Mouse (Mus musculus): ENCODE measurements around the gene Fndc5. TPM values are rescaled to one million over a fixed set of nuclear protein-coding genes. Genes with fewer than 3 reads are reported as not detected.

Fndc5 gene
- polyA plus RNA-seq, 1 experiment from 2014 or later: 5.9 TPM

DNA sequence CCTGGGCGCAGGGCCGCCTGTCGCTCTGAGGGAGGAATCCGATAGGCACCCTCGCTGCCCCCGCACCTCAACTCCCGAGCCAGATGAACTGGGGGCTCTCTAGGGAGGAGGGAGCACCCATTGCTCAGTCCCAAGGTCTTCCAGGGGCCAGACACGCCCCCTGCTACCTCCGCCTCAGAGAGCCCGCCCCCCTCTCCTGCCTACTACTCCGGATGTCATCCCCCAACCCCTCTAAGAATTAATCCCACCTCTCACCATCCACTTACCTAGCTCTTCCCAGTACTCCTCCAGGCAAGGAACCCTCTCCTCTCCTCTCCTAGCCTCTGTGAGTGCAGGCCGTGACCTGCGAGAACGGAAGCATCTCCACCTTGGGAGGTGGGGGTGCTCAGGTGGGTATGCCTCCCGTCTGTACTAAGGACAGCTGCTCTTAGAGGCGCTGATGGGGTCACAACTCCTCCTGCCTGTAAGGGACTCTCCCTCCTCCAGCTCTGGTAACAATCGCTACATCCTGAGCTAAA is 15.2 kb upstream of the Fndc5 start, which contains the start of gene Hpca:
TSS of gene Hpca (minus strand) at position 468 of the 518 bp plus-strand sequence.
- no peak for TF ChIP-seq CTCF (IDR thresholded peaks at IDR 0.05; ENCODE audit: low read depth)
- under 1% methylated on average over 17 of the region's 17 CpGs for WGBS
- Histone ChIP-seq H3K9me3 (replicated peaks; ENCODE audit: low read length) (no peaks in the 10 kb centered on the region), H3K9ac (ENCODE audit: low read depth, low read length) (no peak within 1 kb of the TSS), H3K36me3 (ENCODE audit: insufficient read depth, low read length) (no peaks in the 10 kb centered on the region), H3K4me3 (replicated peaks; ENCODE audit: low read depth, low read length) (peak within 1 kb of the TSS; percentile 34), H3K4me1 (replicated peaks; ENCODE audit: insufficient read depth, low read length) (peaks cover 10% of the 10 kb centered on the region; the same call in 1 of the 2 replicates), H3K4me2 (ENCODE audit: low read length) (peak within 1 kb of the TSS; percentile 75), H3K27me3 (ENCODE audit: insufficient read depth, low read length) (peaks cover 7% of the 10 kb centered on the region), H3K27ac (no peak within 1 kb of the TSS)
- DNase-seq (ENCODE audit: low spot score) (no peak), ATAC-seq (replicated peaks; ENCODE audit: low FRiP score, low read depth) (no peak; the same call in 1 of the 2 replicates)

DNA sequence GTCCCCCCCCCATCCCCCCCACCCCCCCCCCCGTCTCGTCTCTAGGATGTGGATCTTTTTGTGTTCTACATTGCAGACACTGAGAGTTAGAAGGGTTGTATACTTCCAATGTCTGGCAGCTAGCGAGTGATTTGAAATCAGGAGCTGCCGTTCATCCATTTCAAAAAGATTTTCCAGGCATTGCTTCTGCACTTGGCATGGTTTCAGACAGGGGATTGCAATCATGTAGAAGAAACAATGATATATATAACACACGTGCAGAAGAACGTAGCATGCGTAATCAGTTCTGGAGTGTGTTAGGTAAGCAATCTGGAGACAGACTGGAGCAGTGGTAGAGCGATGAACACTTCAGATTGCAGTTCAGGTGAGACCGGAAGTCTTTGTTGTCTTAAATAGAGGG is 14.7 kb upstream of the Fndc5 start:
- Histone ChIP-seq H3K4me3 (replicated peaks; ENCODE audit: low read depth, low read length) (no peak overlapping the region), H3K9ac (ENCODE audit: low read depth, low read length) (no peak overlapping the region), H3K9me3 (replicated peaks; ENCODE audit: low read length) (no peaks in the 10 kb centered on the region), H3K27ac (no peak overlapping the region), H3K36me3 (ENCODE audit: insufficient read depth, low read length) (no peaks in the 10 kb centered on the region), H3K4me2 (ENCODE audit: low read length) (no peak overlapping the region), H3K27me3 (ENCODE audit: insufficient read depth, low read length) (peaks cover 7% of the 10 kb centered on the region), H3K4me1 (replicated peaks; ENCODE audit: insufficient read depth, low read length) (peaks cover 10% of the 10 kb centered on the region; the same call in 1 of the 2 replicates)
- no peak for DNase-seq (ENCODE audit: low spot score)
- ATAC-seq (replicated peaks; ENCODE audit: low FRiP score, low read depth): no peak
- no peak for TF ChIP-seq CTCF (IDR thresholded peaks at IDR 0.05; ENCODE audit: low read depth)
- WGBS: 30% methylated on average over 9 of the region's 9 CpGs

DNA sequence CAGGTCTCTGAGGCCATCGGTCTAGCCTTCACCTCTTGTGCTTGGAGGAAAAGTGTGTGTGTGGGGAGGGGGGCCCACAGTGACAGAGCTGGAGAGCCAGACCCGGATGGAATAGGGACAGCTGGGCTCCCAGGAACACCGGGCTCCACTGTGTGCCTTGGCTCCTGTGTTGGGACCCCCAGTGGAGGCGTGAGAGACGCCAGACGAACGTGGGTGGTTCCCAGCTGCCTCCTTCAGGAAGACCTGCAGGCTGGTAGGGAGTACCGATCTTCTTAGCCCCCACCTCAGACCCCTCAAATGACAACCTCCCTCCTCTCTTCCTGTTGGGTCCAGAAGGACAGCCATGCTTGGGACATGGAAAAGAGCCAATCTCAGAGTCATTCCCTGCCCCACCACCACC is 14.1 kb upstream of the Fndc5 start:
- no peak overlapping the region for H3K27ac ChIP-seq
- H3K4me2 ChIP-seq (ENCODE audit: low read length): no peak overlapping the region
- no peak for ATAC-seq (replicated peaks; ENCODE audit: low FRiP score, low read depth)
- H3K9me3 ChIP-seq (replicated peaks; ENCODE audit: low read length): no peaks in the 10 kb centered on the region
- no peak for TF ChIP-seq CTCF (IDR thresholded peaks at IDR 0.05; ENCODE audit: low read depth)
- H3K9ac ChIP-seq (ENCODE audit: low read depth, low read length): no peak overlapping the region
- peaks cover 7% of the 10 kb centered on the region for H3K27me3 ChIP-seq (ENCODE audit: insufficient read depth, low read length)
- peaks cover 10% of the 10 kb centered on the region; the same call in 1 of the 2 replicates for H3K4me1 ChIP-seq (replicated peaks; ENCODE audit: insufficient read depth, low read length)
- H3K4me3 ChIP-seq (replicated peaks; ENCODE audit: low read depth, low read length): no peak overlapping the region
- H3K36me3 ChIP-seq (ENCODE audit: insufficient read depth, low read length): no peaks in the 10 kb centered on the region
- WGBS: 37% methylated on average over 8 of the region's 8 CpGs
- DNase-seq (ENCODE audit: low spot score): no peak

DNA sequence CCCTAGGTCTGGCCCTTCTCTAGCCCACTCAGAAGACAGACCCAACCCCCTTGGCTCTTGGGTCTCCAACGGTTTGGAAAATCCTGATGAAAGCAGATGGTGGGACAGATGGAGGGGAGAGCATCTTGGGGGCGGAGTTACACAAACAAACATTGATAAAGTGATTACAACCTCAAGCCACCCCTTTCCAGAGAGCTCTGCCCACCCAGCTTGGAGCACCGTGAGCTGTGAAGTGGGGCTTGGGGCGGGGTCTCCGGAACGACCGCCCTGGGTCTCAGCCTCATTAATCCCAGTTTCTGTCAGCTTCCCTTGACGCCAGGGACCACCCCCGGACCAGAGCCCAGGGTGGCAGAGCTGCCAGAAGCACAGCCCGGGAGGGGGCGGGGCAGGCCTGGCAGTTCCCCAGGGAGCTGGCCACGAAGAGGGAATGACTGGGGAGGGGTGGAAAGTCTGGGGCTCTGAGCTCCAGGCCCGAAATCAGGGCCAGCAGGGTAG is 12.1 kb upstream of the Fndc5 start:
- no peak overlapping the region for H3K27ac ChIP-seq
- H3K36me3 ChIP-seq (ENCODE audit: insufficient read depth, low read length): no peaks in the 10 kb centered on the region
- H3K4me1 ChIP-seq (replicated peaks; ENCODE audit: insufficient read depth, low read length): peaks cover 10% of the 10 kb centered on the region; the same call in 1 of the 2 replicates
- no peak overlapping the region for H3K9ac ChIP-seq (ENCODE audit: low read depth, low read length)
- ATAC-seq (replicated peaks; ENCODE audit: low FRiP score, low read depth): no peak
- 5% methylated on average over 13 of the region's 13 CpGs for WGBS
- no peak for DNase-seq (ENCODE audit: low spot score)
- H3K4me3 ChIP-seq (replicated peaks; ENCODE audit: low read depth, low read length): no peak overlapping the region
- H3K9me3 ChIP-seq (replicated peaks; ENCODE audit: low read length): no peaks in the 10 kb centered on the region
- peaks cover 7% of the 10 kb centered on the region for H3K27me3 ChIP-seq (ENCODE audit: insufficient read depth, low read length)
- no peak overlapping the region for H3K4me2 ChIP-seq (ENCODE audit: low read length)
- no peak for TF ChIP-seq CTCF (IDR thresholded peaks at IDR 0.05; ENCODE audit: low read depth)

DNA sequence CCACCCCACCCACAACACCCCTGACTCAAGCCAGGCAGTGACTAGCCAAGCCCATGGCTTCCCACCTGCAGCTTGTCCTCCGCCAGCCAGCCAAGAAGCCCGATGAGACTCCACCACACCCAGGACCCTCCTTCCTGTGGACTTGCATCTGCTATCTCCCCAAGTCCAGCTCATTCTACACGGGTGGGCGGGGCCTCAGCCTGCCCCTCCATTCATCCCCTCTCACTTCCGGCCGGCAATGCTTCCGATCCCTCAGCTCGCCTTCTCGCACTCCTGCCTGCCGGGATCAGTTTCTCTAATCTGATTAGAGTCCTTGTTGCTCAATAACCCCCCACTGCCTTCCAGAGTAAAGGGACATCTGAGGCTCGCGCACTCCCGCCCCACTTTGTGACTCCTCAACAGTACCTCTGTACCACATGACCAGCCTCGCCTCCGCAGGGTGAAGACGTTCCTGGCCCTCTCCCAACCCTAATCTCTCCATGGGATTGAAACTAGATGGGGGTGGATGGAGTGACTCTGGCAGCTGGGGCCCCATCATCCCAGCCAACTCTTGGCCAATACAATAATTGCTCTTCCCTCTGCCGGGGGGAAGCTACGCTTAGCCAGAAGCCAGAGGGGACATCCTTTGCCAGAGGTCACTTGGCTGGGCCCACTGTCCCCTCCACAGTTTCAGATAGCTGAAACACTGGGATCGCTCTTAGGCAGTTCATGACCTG is 10.9 kb upstream of the Fndc5 start:
- no peak overlapping the region for H3K27ac ChIP-seq
- DNase-seq (ENCODE audit: low spot score) (peak; percentile 24), ATAC-seq (replicated peaks; ENCODE audit: low FRiP score, low read depth) (no peak)

DNA sequence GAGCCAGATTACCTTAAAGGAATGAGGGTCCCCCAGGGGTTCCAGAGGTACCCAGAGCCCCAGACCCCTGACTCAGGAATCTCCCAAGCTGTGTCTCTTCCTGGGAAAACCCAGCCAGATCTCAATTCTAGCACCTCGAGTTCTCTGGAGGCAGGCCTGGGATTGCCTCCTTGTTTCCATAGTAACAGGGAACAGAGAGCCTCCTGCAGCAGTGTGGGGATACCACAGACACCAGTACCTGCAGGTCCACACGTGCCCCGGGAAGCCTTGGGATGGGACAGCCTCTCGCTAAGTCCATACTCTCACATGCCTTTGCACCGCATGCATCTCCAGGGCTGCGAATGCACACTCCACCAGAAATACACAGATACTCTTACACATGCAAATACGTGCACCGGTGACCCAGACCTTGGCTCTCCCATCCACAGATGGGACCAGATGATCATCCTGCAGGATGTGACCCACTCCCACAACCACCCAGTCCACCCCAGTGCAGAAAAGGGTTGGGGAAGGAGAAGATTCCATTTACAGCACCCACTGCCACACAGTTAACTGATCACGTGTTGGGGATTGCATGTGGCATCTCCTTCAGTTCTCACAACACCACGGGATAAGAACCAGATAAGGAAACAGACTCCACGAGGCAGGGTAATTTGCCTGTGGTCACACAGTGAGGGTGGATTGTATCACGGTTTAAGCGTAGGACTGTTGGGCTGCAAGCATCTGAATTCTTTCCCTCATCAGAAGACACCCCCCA is 8.0 kb upstream of the Fndc5 start:
- DNase-seq (ENCODE audit: low spot score) (no peak), ATAC-seq (replicated peaks; ENCODE audit: low FRiP score, low read depth) (no peak)
- peaks cover 20% of the 10 kb centered on the region for H3K4me1 ChIP-seq (replicated peaks; ENCODE audit: insufficient read depth, low read length)
- H3K4me2 ChIP-seq (ENCODE audit: low read length): no peak overlapping the region
- no peak for TF ChIP-seq CTCF (IDR thresholded peaks at IDR 0.05; ENCODE audit: low read depth)
- WGBS: 47% methylated on average over 13 of the region's 13 CpGs
- no peaks in the 10 kb centered on the region for H3K27me3 ChIP-seq (ENCODE audit: insufficient read depth, low read length)
- H3K27ac ChIP-seq: no peak overlapping the region
- H3K36me3 ChIP-seq (ENCODE audit: insufficient read depth, low read length): no peaks in the 10 kb centered on the region
- H3K4me3 ChIP-seq (replicated peaks; ENCODE audit: low read depth, low read length): no peak overlapping the region
- no peak overlapping the region for H3K9ac ChIP-seq (ENCODE audit: low read depth, low read length)
- no peaks in the 10 kb centered on the region for H3K9me3 ChIP-seq (replicated peaks; ENCODE audit: low read length)

More for the DNA sequence above, 10.9 kb upstream of the Fndc5 start:
- Histone ChIP-seq H3K4me2 (ENCODE audit: low read length) (peak overlapping the region; percentile 35), H3K9me3 (replicated peaks; ENCODE audit: low read length) (no peaks in the 10 kb centered on the region), H3K27me3 (ENCODE audit: insufficient read depth, low read length) (peaks cover 7% of the 10 kb centered on the region), H3K4me1 (replicated peaks; ENCODE audit: insufficient read depth, low read length) (peaks cover 20% of the 10 kb centered on the region), H3K4me3 (replicated peaks; ENCODE audit: low read depth, low read length) (no peak overlapping the region), H3K36me3 (ENCODE audit: insufficient read depth, low read length) (no peaks in the 10 kb centered on the region), H3K9ac (ENCODE audit: low read depth, low read length) (no peak overlapping the region)
- WGBS: 25% methylated on average over 19 of the region's 19 CpGs
- no peak for TF ChIP-seq CTCF (IDR thresholded peaks at IDR 0.05; ENCODE audit: low read depth)

All from kidney, postnatal 0 days (tissue).